Mouse (Mus musculus) ES-Bruce4 (cell line): ENCODE results near the gene A430078G23Rik. TPM values are rescaled to one million over a fixed set of nuclear protein-coding genes. Genes with fewer than 3 reads are reported as not detected.

Experiments used
- H3K27ac ChIP-seq: 2 replicates; pipeline ENCODE4 v1.5.1; 2012; ENCODE audit warnings: low read length, inconsistent platforms; ENCODE audit not compliant: insufficient read depth
- H3K27me3 ChIP-seq: 2 replicates; pipeline ENCODE4 v1.6.1; 2012; ENCODE audit warnings: mild to moderate bottlenecking, low read length, inconsistent platforms; ENCODE audit not compliant: control insufficient read depth, poor library complexity, insufficient read depth, severe bottlenecking
- H3K36me3 ChIP-seq: 2 replicates; pipeline ENCODE4 v1.6.1; 2012; ENCODE audit warnings: inconsistent platforms, mild to moderate bottlenecking, low read length, moderate library complexity; ENCODE audit not compliant: control insufficient read depth, poor library complexity, insufficient read depth, severe bottlenecking
- H3K4me1 ChIP-seq: one replicate; pipeline ENCODE4 v1.8.1; 2011; ENCODE audit warnings: low read length; ENCODE audit not compliant: control insufficient read depth, insufficient read depth
- H3K4me3 ChIP-seq: 2 replicates; pipeline ENCODE4 v1.5.1; 2011; ENCODE audit warnings: low read depth, mild to moderate bottlenecking, low read length
- H3K9ac ChIP-seq: 2 replicates; pipeline ENCODE4 v1.6.1; 2012; ENCODE audit warnings: low read depth, mild to moderate bottlenecking, inconsistent platforms; ENCODE audit not compliant: poor library complexity, severe bottlenecking
- H3K9me3 ChIP-seq: replicated peaks from 2 replicates; pipeline ENCODE4 v1.6.1; 2012; ENCODE audit warnings: mild to moderate bottlenecking, low read length, inconsistent platforms; ENCODE audit not compliant: control insufficient read depth, poor library complexity, insufficient read depth, severe bottlenecking
- CTCF ChIP-seq: IDR thresholded peaks from one replicate; pipeline ENCODE4 v1.8.1; 2011; ENCODE audit warnings: low read depth, low read length
- EP300 ChIP-seq: IDR thresholded peaks from 2 replicates; pipeline ENCODE4 v1.6.1; 2011; ENCODE audit warnings: low read depth, low read length; ENCODE audit not compliant: insufficient read depth
- POLR2A ChIP-seq: IDR thresholded peaks from one replicate; pipeline ENCODE4 v1.8.1; 2011; ENCODE audit warnings: low read length; ENCODE audit not compliant: insufficient read depth
- polyA plus RNA-seq: library from polyadenylated mRNA; stranded (reverse); fragments of >200 nt; gene quantifications from 2 replicates; pipeline ENCODE4 v1.2.4, GENCODE M21; 2011; ENCODE audit warnings: low read depth; ENCODE audit not compliant: missing spikeins, insufficient read depth, insufficient read length

The A430078G23Rik gene
- polyA plus RNA-seq, 1 experiment, result not detected

GRCm38 (mm10) chr8:3415661-3416060, 62.4 kb downstream of the A430078G23Rik start:
- H3K9ac ChIP-seq, result no peak overlapping the region
- H3K4me1 ChIP-seq, result peaks cover 22% of the 10 kb centered on the region
- no peak overlapping the region for H3K27ac ChIP-seq
- no peak overlapping the region for H3K4me3 ChIP-seq
- H3K27me3 ChIP-seq, result no peaks in the 10 kb centered on the region
- no peak for TF ChIP-seq CTCF
- TF ChIP-seq EP300, result no peak
- TF ChIP-seq POLR2A, result no peak
- no peaks in the 10 kb centered on the region for H3K9me3 ChIP-seq
- peaks cover 10% of the 10 kb centered on the region; the same call in 1 of the 2 replicates for H3K36me3 ChIP-seq

DNA sequence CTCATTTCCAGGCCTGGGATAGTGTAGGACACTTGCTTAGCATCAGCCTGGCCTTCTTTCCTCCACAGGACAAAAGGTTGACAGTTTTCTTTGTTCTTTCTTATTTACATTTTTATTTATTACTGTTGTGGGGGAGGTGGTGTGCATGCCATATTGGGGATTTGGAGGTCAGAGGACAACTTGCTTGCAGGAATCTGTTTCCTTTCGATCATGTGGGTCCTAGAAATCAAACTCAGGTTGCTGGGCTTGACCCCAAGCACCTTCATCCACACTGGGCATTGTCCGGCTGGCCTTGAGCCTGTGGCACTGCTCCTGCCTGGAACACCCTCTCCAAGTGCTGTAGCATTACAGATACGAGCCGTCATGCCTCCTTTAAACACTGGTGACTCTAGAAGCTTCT, 63.6 kb downstream of the A430078G23Rik start:
- TF ChIP-seq EP300, result peak; percentile 46; the same call in 1 of the 2 replicates
- TF ChIP-seq POLR2A, result no peak
- no peak for TF ChIP-seq CTCF
- Histone ChIP-seq H3K27ac (peak overlapping the region; percentile 84), H3K27me3 (no peaks in the 10 kb centered on the region)

GRCm38 (mm10) chr8:3417455-3417854, 64.2 kb downstream of the A430078G23Rik start:
- TF ChIP-seq EP300 (peak; percentile 59), POLR2A (no peak)
- no peaks in the 10 kb centered on the region for H3K9me3 ChIP-seq
- no peak overlapping the region for H3K4me3 ChIP-seq
- H3K9ac ChIP-seq, result no peak overlapping the region
- H3K27me3 ChIP-seq, result no peaks in the 10 kb centered on the region
- H3K36me3 ChIP-seq, result 0 out of 2 replicates have a peak, but pooled peaks cover 10% of the 10 kb centered on the region
- peaks cover 18% of the 10 kb centered on the region for H3K4me1 ChIP-seq
- H3K27ac ChIP-seq, result peak overlapping the region; percentile 84

More for the DNA sequence above, 63.6 kb downstream of the A430078G23Rik start:
- Histone ChIP-seq H3K36me3 (0 out of 2 replicates have a peak, but pooled peaks cover 10% of the 10 kb centered on the region), H3K9ac (no peak overlapping the region), H3K4me3 (no peak overlapping the region), H3K4me1 (peaks cover 20% of the 10 kb centered on the region), H3K9me3 (no peaks in the 10 kb centered on the region)

DNA sequence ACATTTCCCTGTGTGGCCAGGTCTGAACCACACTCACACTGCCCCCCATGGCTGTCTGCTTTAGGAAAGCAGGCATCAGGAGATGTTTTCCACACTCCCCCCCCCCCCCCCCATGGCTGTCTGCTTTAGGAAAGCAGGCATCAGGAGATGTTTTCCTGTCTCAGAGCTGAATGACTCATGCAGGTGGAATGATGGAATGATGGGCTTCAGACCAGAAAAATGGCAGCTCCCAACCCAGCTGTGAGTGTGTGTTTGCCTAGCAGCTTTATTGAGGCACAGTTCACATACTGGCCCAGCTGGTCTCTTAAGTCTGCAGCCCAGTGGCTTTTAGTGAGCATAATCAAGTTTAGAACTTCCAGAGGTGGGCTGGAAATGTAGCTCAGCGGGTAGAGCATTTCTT, 64.9 kb downstream of the A430078G23Rik start:
- Histone ChIP-seq H3K4me1 (peaks cover 18% of the 10 kb centered on the region), H3K27ac (peak overlapping the region; percentile 84), H3K27me3 (no peaks in the 10 kb centered on the region), H3K4me3 (no peak overlapping the region), H3K36me3 (0 out of 2 replicates have a peak, but pooled peaks cover 10% of the 10 kb centered on the region), H3K9me3 (no peaks in the 10 kb centered on the region), H3K9ac (no peak overlapping the region)
- TF ChIP-seq POLR2A (no peak), CTCF (no peak), EP300 (no peak)

- Histone ChIP-seq H3K4me1 (peaks cover 15% of the 10 kb centered on the region), H3K4me3 (no peak overlapping the region), H3K9ac (no peak overlapping the region), H3K27ac (no peak overlapping the region), H3K36me3 (0 out of 2 replicates have a peak, but pooled peaks cover 10% of the 10 kb centered on the region), H3K9me3 (no peaks in the 10 kb centered on the region), H3K27me3 (no peaks in the 10 kb centered on the region)
- no peak for TF ChIP-seq POLR2A
- TF ChIP-seq CTCF, result no peak
- TF ChIP-seq EP300, result peak; percentile 57; the same call in 1 of the 2 replicates
These were observed 67.0 kb downstream of the A430078G23Rik start for GRCm38 (mm10) chr8:3420105-3420706.

DNA sequence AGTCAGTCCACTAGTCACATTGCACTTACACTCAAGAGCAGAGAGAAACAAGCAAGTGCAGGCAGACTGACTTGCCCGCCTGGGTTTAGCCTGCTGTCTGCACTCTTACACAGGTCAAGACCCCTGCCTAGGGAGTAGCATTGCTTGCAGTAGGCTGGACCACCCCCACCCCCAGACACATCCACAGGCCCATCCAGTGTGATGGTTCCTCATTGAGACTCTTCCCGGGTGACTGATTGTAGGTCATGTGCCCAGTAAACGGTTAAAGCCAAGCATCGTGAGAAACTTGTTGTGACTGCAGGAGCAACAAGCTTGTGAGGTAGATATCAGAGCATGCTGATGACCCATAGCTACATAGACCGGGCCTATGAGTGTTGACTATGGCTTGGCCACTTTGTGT, 68.3 kb downstream of the A430078G23Rik start:
- Histone ChIP-seq H3K27ac (no peak overlapping the region), H3K36me3 (0 out of 2 replicates have a peak, but pooled peaks cover 10% of the 10 kb centered on the region), H3K4me1 (peaks cover 9% of the 10 kb centered on the region), H3K27me3 (no peaks in the 10 kb centered on the region), H3K9me3 (no peaks in the 10 kb centered on the region), H3K9ac (no peak overlapping the region), H3K4me3 (no peak overlapping the region)
- TF ChIP-seq EP300, result no peak
- TF ChIP-seq CTCF, result no peak
- no peak for TF ChIP-seq POLR2A
